Mouse (Mus musculus) thymus, adult 2 months (tissue): ENCODE measurements around the gene Med15. TPM values are rescaled to one million over a fixed set of nuclear protein-coding genes. Genes with fewer than 3 reads are reported as not detected.

Experiments
- DNase-seq: peaks from one replicate; pipeline ENCODE4 v3.0.0; 2021
- H3K27ac ChIP-seq: fragments of 200-500 bp; 2 replicates; pipeline ENCODE4 v1.5.1; 2012; ENCODE audit warnings: low read length, control low read depth; ENCODE audit not compliant: control insufficient read depth, insufficient read depth
- H3K27me3 ChIP-seq: fragments of 200-500 bp; 2 replicates; pipeline ENCODE4 v1.6.1; 2012; ENCODE audit warnings: mild to moderate bottlenecking, low read length, moderate library complexity, mixed read lengths; ENCODE audit not compliant: control insufficient read depth, insufficient read depth
- H3K36me3 ChIP-seq: fragments of 200-500 bp; 2 replicates; pipeline ENCODE4 v1.6.1; 2012; ENCODE audit warnings: mild to moderate bottlenecking, low read length, moderate library complexity; ENCODE audit not compliant: control insufficient read depth, insufficient read depth
- H3K4me1 ChIP-seq: fragments of 200-500 bp; replicated peaks from 2 replicates; pipeline ENCODE4 v1.6.1; 2012; ENCODE audit warnings: low read length; ENCODE audit not compliant: control insufficient read depth, insufficient read depth
- H3K4me3 ChIP-seq: fragments of 200-500 bp; 2 replicates; pipeline ENCODE4 v1.5.1; 2012; ENCODE audit warnings: mild to moderate bottlenecking, low read length, control low read depth, moderate library complexity; ENCODE audit not compliant: control insufficient read depth, insufficient read depth
- CTCF ChIP-seq: fragments of 200-500 bp; IDR thresholded peaks from 2 replicates; pipeline ENCODE4 v1.5.1; 2012; ENCODE audit warnings: mild to moderate bottlenecking, control low read depth, low read length, moderate library complexity, borderline replicate concordance; ENCODE audit not compliant: control insufficient read depth, poor library complexity, insufficient read depth; ENCODE audit errors: extremely low read depth
- POLR2A ChIP-seq: fragments of 200-500 bp; IDR thresholded peaks from 2 replicates; pipeline ENCODE4 v1.6.1; 2012; ENCODE audit warnings: mild to moderate bottlenecking, low read length, control low read depth, moderate library complexity; ENCODE audit not compliant: control insufficient read depth, poor library complexity, insufficient read depth; ENCODE audit errors: extremely low read depth
- WGBS: fragments of 180-500 bp; shearing (Covaris S2); methylation state at CpG from one replicate; pipeline ENCODE4 v1.1.7; 2018; 5-methylcytosine and 5-hydroxymethylcytosine counted together
- polyA plus RNA-seq: library from polyadenylated mRNA; depleted of rRNA; stranded (reverse); fragments of >200 nt; gene quantifications from 2 replicates; pipeline ENCODE4 v1.2.3, GENCODE M21; 2012

The Med15 gene
- polyA plus RNA-seq, 1 experiment = 286 TPM

DNA sequence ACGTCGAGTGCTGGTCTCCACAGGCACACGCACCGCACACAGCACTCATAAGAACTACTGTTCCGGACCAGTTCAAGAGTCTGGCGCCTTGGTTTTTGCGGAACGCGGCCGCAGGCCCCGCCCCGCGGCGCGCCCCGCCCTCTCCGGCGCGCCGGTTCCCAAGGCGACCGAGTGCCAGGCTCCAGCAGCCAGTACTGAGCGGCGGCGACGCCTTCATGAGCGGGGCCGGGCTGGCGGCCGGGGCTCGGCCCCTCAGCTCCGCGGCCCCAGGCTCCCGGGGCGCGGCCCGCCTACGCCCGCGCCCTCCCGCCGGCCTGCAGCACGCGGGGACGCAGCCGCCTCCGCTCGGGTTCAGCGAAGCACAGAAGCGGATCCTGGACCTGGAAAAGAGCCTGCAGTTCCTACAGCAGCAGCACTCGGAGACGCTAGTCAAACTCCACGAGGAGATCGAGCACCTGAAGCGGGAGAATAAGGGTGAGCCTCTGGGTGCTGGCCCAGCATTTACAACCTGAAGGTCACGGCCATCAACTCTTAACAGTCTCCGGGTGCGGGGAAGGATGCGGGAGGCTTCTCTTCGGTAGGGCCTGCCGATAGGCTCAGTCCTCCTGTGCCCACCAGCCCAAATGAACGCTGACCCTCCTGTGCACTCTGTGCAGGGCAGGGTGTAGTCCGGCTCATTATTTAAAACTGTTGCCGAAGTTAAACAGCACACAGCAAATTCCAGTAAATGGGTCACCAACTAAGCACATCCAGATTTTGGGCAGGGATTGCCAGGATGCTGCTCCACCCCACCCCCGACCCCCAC is 86.2 kb downstream of the Med15 start, which contains the start of gene Ccdc74a:
Ccdc74a (plus strand) TSS at position 161 of the 805 bp plus-strand sequence.
- 5% methylated on average over 65 of the region's 65 CpGs for WGBS
- Histone ChIP-seq H3K4me1 (peaks cover 12% of the 10 kb centered on the region), H3K36me3 (peaks cover 12% of the 10 kb centered on the region; the same call in 1 of the 2 replicates), H3K27ac (no peak within 1 kb of the TSS), H3K27me3 (no peaks in the 10 kb centered on the region), H3K4me3 (peak within 1 kb of the TSS; percentile 40)
- no peak for TF ChIP-seq CTCF
- TF ChIP-seq POLR2A = no peak
- peak; percentile 73 for DNase-seq

DNA sequence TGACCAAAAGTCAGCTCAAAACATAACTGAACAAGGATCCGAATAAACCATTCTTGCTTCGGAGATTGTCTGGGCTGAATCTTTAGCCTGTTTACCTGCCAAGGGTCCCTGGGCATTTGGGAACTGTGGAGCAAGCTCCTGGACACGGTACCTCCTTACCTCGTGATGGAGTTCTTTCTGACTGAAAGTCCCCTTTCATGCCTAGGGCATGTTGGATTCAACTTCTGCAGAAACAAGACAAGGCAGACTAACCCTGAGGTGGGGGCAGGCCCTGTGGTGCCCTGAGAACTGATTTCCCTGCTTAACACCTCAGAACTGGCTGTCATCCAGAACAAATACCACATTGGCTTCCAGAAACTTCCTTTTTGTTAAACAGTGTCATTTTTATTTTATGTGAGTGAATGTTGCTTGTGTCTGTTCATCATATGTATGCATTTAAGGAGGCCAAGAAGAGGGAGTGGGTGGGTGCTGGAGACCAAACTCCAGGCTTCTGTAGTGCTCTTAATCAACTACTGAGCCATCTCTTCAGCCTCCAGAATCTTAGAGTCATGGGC is 89.2 kb downstream of the Med15 start:
- no peak overlapping the region for H3K4me3 ChIP-seq
- no peak for TF ChIP-seq POLR2A
- no peak for TF ChIP-seq CTCF
- 81% methylated on average over 4 of the region's 4 CpGs for WGBS
- no peak overlapping the region for H3K27ac ChIP-seq
- H3K4me1 ChIP-seq = peaks cover 12% of the 10 kb centered on the region
- DNase-seq = no peak
- H3K27me3 ChIP-seq = no peaks in the 10 kb centered on the region
- H3K36me3 ChIP-seq = peaks cover 14% of the 10 kb centered on the region; the same call in 1 of the 2 replicates

DNA sequence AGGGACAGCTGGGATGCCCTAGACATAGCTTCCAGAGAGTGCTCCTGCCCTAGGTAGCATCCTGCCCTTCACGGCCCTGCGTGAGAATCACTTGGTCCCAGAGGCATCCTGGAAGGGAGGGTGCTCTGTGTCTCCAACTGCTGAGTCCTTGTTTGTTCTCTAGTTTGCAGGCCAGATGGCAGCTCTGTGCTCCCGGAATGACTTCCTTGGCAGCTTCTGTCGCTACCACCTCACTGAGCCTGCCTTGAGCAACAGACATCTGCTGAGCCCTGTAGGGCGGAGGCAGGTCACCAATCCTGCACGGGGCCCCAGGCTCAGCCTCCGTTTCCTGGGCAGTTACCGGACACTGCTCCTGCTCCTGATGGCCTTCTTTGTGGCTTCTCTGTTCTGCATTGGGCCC is 90.4 kb downstream of the Med15 start:
- 97% methylated on average over 8 of the region's 8 CpGs for WGBS
- no peak for DNase-seq
- TF ChIP-seq POLR2A (no peak), CTCF (no peak)
- Histone ChIP-seq H3K27ac (no peak overlapping the region), H3K36me3 (peaks cover 20% of the 10 kb centered on the region; the same call in 1 of the 2 replicates), H3K4me1 (peaks cover 12% of the 10 kb centered on the region), H3K27me3 (no peaks in the 10 kb centered on the region), H3K4me3 (no peak overlapping the region)

DNA sequence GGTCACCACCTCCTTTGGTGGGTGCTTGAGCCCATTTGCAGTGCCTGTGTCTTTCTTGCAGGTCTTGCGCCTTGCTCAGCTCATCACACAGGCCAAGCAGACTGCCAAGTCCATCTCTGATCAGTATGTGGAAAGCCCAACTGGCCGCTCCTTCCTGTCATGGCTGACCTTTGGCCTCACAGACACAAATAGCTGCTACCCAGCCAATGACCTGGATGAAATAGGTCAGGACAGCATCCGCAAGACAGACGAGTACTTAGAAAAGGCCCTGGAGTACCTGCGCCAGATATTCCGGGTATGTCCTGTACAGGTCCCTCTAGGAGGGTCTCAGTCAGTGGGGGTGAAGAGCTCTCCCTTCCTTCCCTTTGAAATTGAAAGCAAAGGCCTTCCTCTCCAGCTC is 91.4 kb downstream of the Med15 start:
- WGBS = 97% methylated on average over 6 of the region's 6 CpGs
- H3K36me3 ChIP-seq = peaks cover 20% of the 10 kb centered on the region; the same call in 1 of the 2 replicates

DNA sequence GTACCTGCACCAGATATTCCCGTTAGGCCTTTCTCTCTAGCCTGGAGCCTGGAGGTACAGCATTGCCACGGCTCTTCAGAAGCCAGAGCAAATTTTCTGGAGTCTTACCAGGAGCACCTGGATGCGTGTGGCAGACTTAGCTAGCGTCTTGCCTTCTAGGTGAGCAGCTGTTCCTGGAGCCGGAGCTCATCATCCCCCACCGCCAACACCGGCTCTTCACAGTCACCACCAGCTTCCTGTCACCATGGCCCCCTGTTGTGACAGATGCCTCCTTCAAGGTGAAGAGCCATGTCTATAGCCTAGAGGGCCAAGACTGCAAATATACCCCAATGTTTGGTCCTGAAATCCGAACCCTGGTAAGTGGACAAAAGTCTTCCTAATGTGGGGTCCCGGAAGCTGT is 92.0 kb downstream of the Med15 start:
- Histone ChIP-seq H3K4me3 (no peak overlapping the region), H3K27ac (no peak overlapping the region), H3K27me3 (no peaks in the 10 kb centered on the region), H3K36me3 (peaks cover 20% of the 10 kb centered on the region; the same call in 1 of the 2 replicates), H3K4me1 (no peaks in the 10 kb centered on the region)
- TF ChIP-seq POLR2A (no peak), CTCF (no peak)
- DNase-seq = no peak
- 97% methylated on average over 9 of the region's 9 CpGs for WGBS

More for the DNA sequence above, 91.4 kb downstream of the Med15 start:
- peaks cover 3% of the 10 kb centered on the region for H3K4me1 ChIP-seq
- TF ChIP-seq POLR2A (no peak), CTCF (no peak)
- no peak overlapping the region for H3K4me3 ChIP-seq
- no peaks in the 10 kb centered on the region for H3K27me3 ChIP-seq
- no peak overlapping the region for H3K27ac ChIP-seq
- no peak for DNase-seq

DNA sequence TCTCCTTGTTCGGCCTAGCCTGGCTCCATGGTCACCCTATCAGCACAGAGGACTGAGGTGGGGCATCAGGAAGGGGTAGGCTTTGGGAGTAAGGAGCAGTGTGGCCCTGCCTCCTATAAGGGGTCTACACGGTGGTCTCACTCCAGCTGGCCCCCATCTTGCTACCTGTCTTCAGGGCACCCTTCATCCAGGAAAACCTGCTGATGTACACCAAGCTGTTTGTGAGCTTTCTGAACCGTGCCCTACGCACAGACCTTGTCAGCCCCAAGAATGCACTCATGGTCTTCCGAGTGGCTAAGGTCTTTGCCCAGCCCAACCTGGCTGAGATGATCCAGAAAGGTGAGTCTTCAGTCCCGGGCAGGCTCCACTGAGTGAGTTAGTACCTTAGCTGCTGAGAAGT is 92.7 kb downstream of the Med15 start:
- Histone ChIP-seq H3K4me3 (no peak overlapping the region), H3K4me1 (no peaks in the 10 kb centered on the region), H3K36me3 (peaks cover 20% of the 10 kb centered on the region; the same call in 1 of the 2 replicates), H3K27ac (no peak overlapping the region), H3K27me3 (no peaks in the 10 kb centered on the region)
- TF ChIP-seq POLR2A (no peak), CTCF (no peak)
- over 99% methylated on average over 6 of the region's 6 CpGs for WGBS
- DNase-seq = no peak
